Mouse (Mus musculus): ENCODE measurements around the gene Poldip2.

DNA sequence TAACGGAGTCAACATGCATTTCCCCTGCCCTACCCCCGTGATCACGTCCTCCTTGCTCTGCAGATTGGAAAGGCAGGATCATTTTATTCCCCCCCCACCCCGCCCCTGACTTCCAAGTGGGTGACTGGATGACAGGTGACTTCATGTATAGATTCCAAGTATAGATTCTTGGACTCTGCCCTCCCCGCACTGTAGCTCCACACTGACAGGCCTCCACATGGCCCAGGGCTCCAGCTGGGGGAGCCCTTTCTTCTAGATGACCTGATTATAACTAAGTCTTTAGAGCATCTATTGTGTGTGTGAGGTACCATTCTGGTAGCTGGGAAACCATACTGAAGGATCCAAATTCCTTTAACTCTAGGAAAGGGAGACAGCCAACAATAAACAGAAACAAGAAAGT is 49.3 kb upstream of the Poldip2 start:
- TF ChIP-seq POLR2A (IDR thresholded peaks at IDR 0.05; ENCODE audit: control insufficient read depth, low read depth, low read length) (no peak), CTCF (IDR thresholded peaks at IDR 0.05; ENCODE audit: control insufficient read depth, insufficient read depth, insufficient replicate concordance, low read depth, low read length) (no peak)
